Mouse (Mus musculus) cerebellum, adult 9-10 months (tissue): Measurements from ENCODE around the gene Dph6.
A peak's percentile ranks its signal among the peaks of the same experiment; 100 is the strongest.
"Not testable (repeated sequence)": the region's sequence is repeated elsewhere in the genome, so short reads cannot be mapped to it uniquely, and the experiment has no call there.

ENCODE experiments used
- DNase-seq: peaks from one replicate; pipeline ENCODE4 v3.0.0; 2022

Gene Dph6

GRCm38 (mm10) chr2:114654365-114655239 is at the start of gene Dph6:
Gene Dph6, minus strand, starts transcription at chr2:114654964.
- DNase-seq: peak; percentile 90

DNA sequence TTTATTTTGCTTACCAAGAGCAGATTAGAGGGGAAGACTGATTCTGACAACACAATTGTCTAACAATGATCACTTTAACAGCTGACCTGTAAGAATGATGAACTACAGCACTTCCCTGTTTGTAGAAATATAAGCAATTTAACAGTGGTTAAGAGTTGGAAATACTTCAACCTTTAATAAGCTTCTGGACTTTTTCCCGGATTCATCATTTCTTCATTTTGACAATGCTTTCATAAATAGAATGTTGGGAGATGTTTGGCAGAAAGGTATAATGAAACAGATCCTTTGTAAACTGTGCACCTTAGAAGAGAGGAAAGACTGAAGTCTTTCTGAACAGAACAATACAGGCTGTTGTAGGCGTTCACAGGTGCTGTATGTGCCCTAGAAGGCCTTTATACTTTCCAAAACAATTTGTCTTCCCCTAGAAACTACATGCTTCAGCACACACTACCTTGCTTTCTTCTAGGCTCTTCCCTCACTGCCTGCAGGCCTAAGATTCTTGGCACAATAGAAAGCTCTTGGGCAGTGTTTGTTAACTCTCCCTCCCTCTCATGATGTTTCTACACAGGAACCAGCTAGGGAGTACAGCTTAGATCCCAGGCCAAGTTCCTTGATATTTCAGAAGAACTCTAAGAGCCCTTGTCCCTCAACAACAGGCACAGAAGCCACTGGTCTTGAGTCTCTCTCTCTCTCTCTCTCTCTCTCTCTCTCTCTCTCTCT is 46.4 kb upstream of the Dph6 start:
- DNase-seq: no peak

GRCm38 (mm10) chr2:114691607-114692006 is 36.8 kb upstream of the Dph6 start:
- DNase-seq: no peak

DNA sequence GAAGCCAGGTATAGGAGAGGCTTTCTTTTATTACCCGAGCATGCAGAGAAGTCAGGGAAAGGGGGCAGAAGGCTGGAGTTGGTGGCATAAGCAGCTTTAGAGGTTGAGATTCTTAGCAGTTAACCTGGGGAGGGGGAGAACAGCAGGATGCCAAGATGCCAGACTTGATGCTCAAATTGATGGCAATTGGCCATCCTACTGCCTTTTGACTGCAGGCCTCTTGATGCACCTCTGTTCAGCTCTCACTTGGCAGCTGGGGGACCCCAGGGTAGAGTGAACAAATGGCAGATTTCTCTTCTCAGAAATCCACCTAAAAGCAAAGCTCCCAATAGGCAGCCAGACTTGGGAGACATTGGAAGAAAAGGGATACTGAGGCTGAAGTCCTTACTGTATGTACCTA is 32.7 kb upstream of the Dph6 start:
- DNase-seq: no peak

DNA sequence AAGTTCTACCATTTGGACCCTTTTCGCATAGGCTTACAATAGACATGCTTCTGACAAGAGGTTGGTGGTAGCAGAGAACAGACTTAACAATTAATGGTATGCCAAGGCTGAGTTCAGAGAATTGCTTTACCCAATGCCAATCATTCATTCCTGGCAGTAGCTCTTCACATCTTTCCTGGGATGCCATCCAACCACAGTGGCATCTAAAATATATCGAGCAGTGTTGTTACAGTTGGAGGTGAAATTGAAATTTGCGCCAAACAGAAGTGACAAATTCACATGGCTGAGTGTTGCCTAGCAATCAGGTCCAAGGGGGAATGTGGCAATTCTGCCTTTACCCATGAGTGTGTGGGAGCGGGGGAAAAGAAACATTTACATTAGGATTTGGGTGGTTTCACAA is 32.3 kb upstream of the Dph6 start:
- DNase-seq: no peak

DNA sequence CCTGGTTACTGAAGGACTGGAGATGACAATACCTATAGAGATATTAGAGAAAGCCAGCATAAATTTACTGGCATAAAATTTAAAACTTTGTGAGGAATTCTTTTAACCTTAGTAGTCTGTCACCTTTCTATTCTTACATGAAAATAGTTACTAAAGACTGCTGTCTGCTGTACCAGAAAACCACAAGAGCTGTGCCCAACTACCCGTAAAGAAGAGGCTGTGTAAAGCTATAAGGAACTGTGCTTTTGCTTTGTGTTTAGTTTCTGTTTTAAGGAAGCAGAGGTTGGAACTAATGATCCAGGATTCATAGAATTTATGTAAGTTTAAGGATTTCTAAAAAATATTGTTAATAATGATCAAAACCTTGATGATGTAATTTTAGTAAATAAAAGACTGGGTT is 19.1 kb upstream of the Dph6 start:
- DNase-seq: no peak

DNA sequence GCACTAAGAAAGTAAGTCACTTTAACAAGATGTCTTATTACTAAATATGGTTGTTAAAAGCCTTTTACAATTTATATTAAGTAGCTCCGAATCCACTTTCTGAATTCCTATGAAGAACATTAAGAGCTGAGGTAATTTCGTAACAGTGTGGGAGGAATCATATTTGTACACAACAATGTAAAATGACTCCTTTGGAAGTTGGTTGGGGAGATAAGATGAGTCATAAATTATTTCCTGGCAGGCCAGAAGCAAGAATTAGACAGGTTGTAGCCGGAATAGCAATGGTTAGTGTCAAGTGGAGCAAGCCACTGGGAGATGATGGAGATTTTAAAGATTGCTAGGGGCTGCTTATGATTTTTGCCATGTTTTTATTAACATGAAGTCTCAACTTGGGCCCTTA is 16.2 kb upstream of the Dph6 start:
- DNase-seq: no peak

DNA sequence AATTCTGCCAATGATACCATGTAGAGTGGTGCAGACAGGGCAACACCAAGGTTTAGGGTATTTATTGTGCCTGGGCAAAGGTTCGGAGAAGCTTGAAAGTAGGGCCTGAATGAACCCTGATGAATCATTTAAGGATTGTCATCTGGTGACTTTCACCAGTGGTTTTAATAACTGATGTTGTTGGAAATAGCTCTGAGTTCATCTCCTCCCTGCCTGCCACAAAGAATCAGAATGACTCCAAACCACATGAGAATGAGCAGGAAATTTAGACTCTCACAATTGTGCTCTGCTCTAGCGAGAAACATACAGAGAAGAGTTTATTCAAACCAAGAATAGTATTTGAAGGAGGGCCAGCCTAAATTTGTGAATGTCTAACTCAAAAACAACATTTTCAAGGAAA is 4.2 kb upstream of the Dph6 start:
- no peak for DNase-seq

DNA sequence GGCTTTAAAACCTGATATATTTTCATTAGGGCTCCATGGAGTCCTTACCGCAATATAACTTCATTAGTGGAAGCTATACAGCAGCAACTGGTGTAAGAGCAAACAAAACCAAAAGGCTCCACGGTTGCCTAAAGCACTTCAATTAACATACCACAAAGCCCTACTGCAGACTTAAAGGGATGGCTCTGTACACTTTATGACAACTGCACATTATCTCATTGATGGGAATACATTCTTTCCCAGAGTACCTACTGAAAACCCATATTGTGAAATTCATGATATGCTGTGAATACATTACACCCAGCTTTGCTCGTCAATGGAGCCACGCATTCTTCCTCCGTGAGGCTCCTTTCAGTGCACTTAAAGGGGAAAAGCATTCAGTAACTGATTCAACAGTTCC is 8.5 kb downstream of the Dph6 start:
- no peak for DNase-seq

DNA sequence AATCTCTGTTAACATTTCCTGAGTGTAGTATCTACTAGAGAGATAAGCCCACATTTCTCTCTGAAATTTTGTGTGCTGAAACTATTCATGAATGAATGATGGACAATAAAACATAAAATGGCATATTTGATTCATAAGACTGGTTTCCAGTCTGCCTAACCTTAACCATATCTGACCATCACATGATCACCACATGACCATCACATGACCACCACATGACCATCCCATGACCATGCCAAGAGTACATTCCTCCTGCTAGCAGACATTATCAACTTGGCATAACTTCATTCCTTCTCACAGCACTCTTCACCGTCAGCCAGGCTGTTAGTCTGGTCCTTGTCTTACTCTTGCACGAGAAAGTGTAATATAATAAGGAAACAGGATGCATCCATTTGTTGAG is 10.9 kb downstream of the Dph6 start:
- no peak for DNase-seq

DNA sequence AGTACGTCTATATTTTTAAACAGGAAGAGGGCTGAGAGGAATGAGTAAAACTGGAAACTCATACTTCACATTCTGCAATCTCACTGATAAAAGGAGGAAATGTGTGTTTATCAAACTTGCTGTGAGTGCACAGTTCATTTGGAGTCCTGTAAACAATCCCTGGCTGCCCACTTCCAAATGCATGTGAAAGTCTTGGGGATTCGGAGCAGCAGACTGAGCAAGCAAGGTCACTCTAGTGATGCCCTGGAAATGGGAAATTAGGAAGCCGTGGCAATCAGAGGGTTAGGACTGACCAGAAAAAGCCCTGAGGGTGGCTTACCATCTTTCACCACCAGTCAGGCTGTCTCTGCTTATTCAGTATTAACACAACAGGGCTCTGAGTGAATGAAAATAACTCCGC is 30.1 kb downstream of the Dph6 start:
- DNase-seq: peak; percentile 6

- no peak for DNase-seq
Measured at GRCm38 (mm10) chr2:114622550-114622939, 32.2 kb downstream of the Dph6 start.

GRCm38 (mm10) chr2:114621781-114622549 is 32.8 kb downstream of the Dph6 start:
- DNase-seq: no peak

- DNase-seq: no peak
Measured at GRCm38 (mm10) chr2:114611576-114611975, 43.2 kb downstream of the Dph6 start.

GRCm38 (mm10) chr2:114610110-114610509 is 44.7 kb downstream of the Dph6 start:
- DNase-seq: no peak

GRCm38 (mm10) chr2:114605202-114605601 is 49.6 kb downstream of the Dph6 start:
- not testable (repeated sequence) for DNase-seq

- no peak for DNase-seq
Measured at GRCm38 (mm10) chr2:114601174-114601573, 53.6 kb downstream of the Dph6 start.

- no peak for DNase-seq
Measured at GRCm38 (mm10) chr2:114599793-114600192, 55.0 kb downstream of the Dph6 start.

GRCm38 (mm10) chr2:114593393-114593792 is 61.4 kb downstream of the Dph6 start:
- no peak for DNase-seq

DNA sequence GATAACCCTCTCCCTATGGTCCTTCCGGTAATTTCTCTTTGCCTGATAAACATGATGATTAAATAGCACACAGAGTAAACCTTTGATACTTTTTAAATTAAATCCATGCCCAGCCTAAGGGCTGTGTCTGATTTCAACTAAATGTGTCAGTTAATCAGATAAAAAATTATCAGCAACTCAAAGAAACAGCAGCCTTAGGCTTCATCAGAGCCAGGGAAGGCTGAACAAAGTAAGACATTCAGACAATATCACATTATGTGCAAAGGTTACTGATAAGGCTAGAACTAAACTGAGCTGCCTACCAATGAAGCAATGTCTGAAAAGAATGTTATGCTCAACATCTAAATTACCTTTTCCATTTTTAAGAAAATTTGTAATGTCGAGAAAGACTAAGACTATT is 74.0 kb downstream of the Dph6 start:
- DNase-seq: no peak

- DNase-seq: no peak
Measured at GRCm38 (mm10) chr2:114543000-114543622, 111.7 kb downstream of the Dph6 start.

- no peak for DNase-seq
Measured at GRCm38 (mm10) chr2:114542325-114542724, 112.4 kb downstream of the Dph6 start.

- peak; percentile 32 for DNase-seq
Measured at GRCm38 (mm10) chr2:114540416-114540815, 114.3 kb downstream of the Dph6 start.
